ENCODE assay signal across 8 mouse cellular contexts in genomic region chr3:86986490-86986889, GRCm38 (mm10). TPM values are rescaled to one million over a fixed set of nuclear protein-coding genes. Genes with fewer than 3 reads are reported as not detected.
DNase-seq lines count a peak whose midpoint lies in the region; ATAC-seq and TF ChIP-seq lines count a peak whose summit lies in the region.

No protein-coding gene starts in this region.

- intact Hi-C loops in heart, adult 2 months (cut with DNase I): no loop called here

- no peaks in the 10 kb centered on the region for H3K79me2 ChIP-seq in heart, adult 2 months (replicated peaks; ENCODE audit: control insufficient read depth, insufficient read depth, low read length)

- no peak for TF ChIP-seq POLR2A in heart, adult 2 months (IDR thresholded peaks at IDR 0.05; ENCODE audit: insufficient read depth, low read depth, low read length)

- no peak for TF ChIP-seq CTCF in heart, postnatal 0 days (IDR thresholded peaks at IDR 0.05; ENCODE audit: low read depth)
- no peak for TF ChIP-seq CTCF in heart, adult 2 months (IDR thresholded peaks at IDR 0.05)

- peak overlapping the region; percentile 46 for H3K4me3 ChIP-seq in heart, postnatal 0 days (ENCODE audit: low read depth, low read length)
- H3K4me3 ChIP-seq in heart, adult 2 months: no peak overlapping the region
- H3K4me3 ChIP-seq in intestine, embryonic 14.5 days (ENCODE audit: low read depth, low read length): peak overlapping the region; percentile 35
- H3K4me3 ChIP-seq in midbrain, embryonic 11.5 days (ENCODE audit: low read depth, low read length): peak overlapping the region; percentile 30

- no peaks in the 10 kb centered on the region for H3K36me3 ChIP-seq in heart, postnatal 0 days (replicated peaks; ENCODE audit: control insufficient read depth, insufficient read depth, low read length)
- H3K36me3 ChIP-seq in heart, adult 2 months (ENCODE audit: control insufficient read depth, insufficient read depth, low read length): no peaks in the 10 kb centered on the region
- no peaks in the 10 kb centered on the region for H3K36me3 ChIP-seq in intestine, embryonic 14.5 days (ENCODE audit: control insufficient read depth, insufficient read depth, low read length)
- H3K36me3 ChIP-seq in midbrain, embryonic 11.5 days (ENCODE audit: control insufficient read depth, insufficient read depth, low read length): no peaks in the 10 kb centered on the region

- no peaks in the 10 kb centered on the region for H3K9me3 ChIP-seq in heart, postnatal 0 days (replicated peaks; ENCODE audit: control insufficient read depth, low read length)
- H3K9me3 ChIP-seq in intestine, embryonic 14.5 days (ENCODE audit: control insufficient read depth, low read length): no peaks in the 10 kb centered on the region
- no peaks in the 10 kb centered on the region for H3K9me3 ChIP-seq in midbrain, embryonic 11.5 days (ENCODE audit: control insufficient read depth, low read length)

- no peaks in the 10 kb centered on the region for H3K4me1 ChIP-seq in heart, postnatal 0 days (ENCODE audit: control insufficient read depth, insufficient read depth)
- H3K4me1 ChIP-seq in heart, adult 2 months (ENCODE audit: control insufficient read depth, insufficient read depth, low read length): no peaks in the 10 kb centered on the region
- no peaks in the 10 kb centered on the region for H3K4me1 ChIP-seq in intestine, embryonic 14.5 days (replicated peaks; ENCODE audit: control insufficient read depth, insufficient read depth, low read length)
- peaks cover 3% of the 10 kb centered on the region; the same call in 1 of the 2 replicates for H3K4me1 ChIP-seq in midbrain, embryonic 11.5 days (ENCODE audit: control insufficient read depth, insufficient read depth, low read length)

- TF ChIP-seq EP300 in heart, postnatal 0 days (IDR thresholded peaks at IDR 0.05; ENCODE audit: low read depth): no peak
- TF ChIP-seq EP300 in heart, adult 2 months (IDR thresholded peaks at IDR 0.05; ENCODE audit: insufficient read depth, low read depth, low read length): no peak

- peak overlapping the region; percentile 60 for H3K9ac ChIP-seq in heart, postnatal 0 days (replicated peaks; ENCODE audit: low read depth, low read length)
- no peak overlapping the region for H3K9ac ChIP-seq in heart, adult 2 months (ENCODE audit: low read depth, low read length)
- H3K9ac ChIP-seq in intestine, embryonic 14.5 days (ENCODE audit: low read length): peak overlapping the region; percentile 48
- peak overlapping the region; percentile 66 for H3K9ac ChIP-seq in midbrain, embryonic 11.5 days (ENCODE audit: low read length)

- WGBS in heart, postnatal 0 days: 23% methylated on average over 12 of the region's 12 CpGs
- WGBS in heart, adult 2 months: 11% methylated on average over 12 of the region's 12 CpGs
- WGBS in intestine, embryonic 14.5 days: 31% methylated on average over 12 of the region's 12 CpGs
- 11% methylated on average over 12 of the region's 12 CpGs for WGBS in midbrain, embryonic 11.5 days

- no peaks in the 10 kb centered on the region for H3K27me3 ChIP-seq in heart, postnatal 0 days (ENCODE audit: control insufficient read depth, insufficient read depth, low read length)
- H3K27me3 ChIP-seq in heart, adult 2 months (ENCODE audit: control insufficient read depth, insufficient read depth, low read length): no peaks in the 10 kb centered on the region
- no peaks in the 10 kb centered on the region for H3K27me3 ChIP-seq in intestine, embryonic 14.5 days (replicated peaks; ENCODE audit: control insufficient read depth, insufficient read depth, low read length)
- no peaks in the 10 kb centered on the region for H3K27me3 ChIP-seq in midbrain, embryonic 11.5 days (ENCODE audit: control insufficient read depth, insufficient read depth, low read length)

- H3K4me2 ChIP-seq in heart, postnatal 0 days (ENCODE audit: low read depth, low read length): peak overlapping the region; percentile 69
- peak overlapping the region; percentile 46 for H3K4me2 ChIP-seq in intestine, embryonic 14.5 days (ENCODE audit: low read length)
- H3K4me2 ChIP-seq in midbrain, embryonic 11.5 days: peak overlapping the region; percentile 50

- H3K27ac ChIP-seq in heart, postnatal 0 days (ENCODE audit: low read depth): no peak overlapping the region
- no peak overlapping the region for H3K27ac ChIP-seq in heart, adult 2 months
- no peak overlapping the region for H3K27ac ChIP-seq in intestine, embryonic 14.5 days (ENCODE audit: low read depth)
- no peak overlapping the region for H3K27ac ChIP-seq in midbrain, embryonic 11.5 days (ENCODE audit: low read depth, low read length)

- no peak for DNase-seq in heart, postnatal 0 days (ENCODE audit: low spot score)
- DNase-seq in heart, adult 2 months: no peak
- peak; percentile 28 for DNase-seq in embryo, embryonic 9.5 days (ENCODE audit: extremely low spot score)
- DNase-seq in intestine, embryonic 14.5 days (ENCODE audit: low spot score): peak; percentile 66
- DNase-seq in midbrain, embryonic 11.5 days (ENCODE audit: low spot score, missing footprints): peak; percentile 93
- no peak for DNase-seq in adrenal gland, postnatal 10 days
- DNase-seq in cerebellum, adult 8-10 months: no peak
- DNase-seq in cerebellum, adult 11-12 months: no peak

- 0 out of 2 replicates have a peak, but pooled peaks have one; percentile 30 for ATAC-seq in heart, postnatal 0 days (ENCODE audit: insufficient read depth, low read depth)
- peak; percentile 60 for ATAC-seq in intestine, embryonic 14.5 days (replicated peaks; ENCODE audit: low FRiP score, low TSS enrichment, low read depth)
- ATAC-seq in midbrain, embryonic 11.5 days (ENCODE audit: low FRiP score): no peak

RNA-seq across cellular contexts. Expression of gene Cd1d1, which starts 12.8 kb away (rescaled TPM):
- total RNA-seq in heart, postnatal 0 days (2014; rRNA removed; ENCODE audit: low replicate concordance): 43.5 and 50.5 TPM in 2 replicates
- 59.6 and 62.7 TPM in 2 replicates for polyA plus RNA-seq in heart, postnatal 0 days (2015; fragmentation: Nextera tagmentation; extraction: Ambion mirVana)
- 1 to 10 TPM; 2.3 to 3.7 TPM for total RNA-seq in heart, adult 2 months (2021)
- 6.8 and 12.5 TPM in 2 replicates for polyA plus RNA-seq in heart, adult 2 months (2012; rRNA removed)
- polyA plus RNA-seq in intestine, embryonic 14.5 days (2014; fragmentation: Nextera tagmentation; extraction: Ambion mirVana): 40.8 and 42.4 TPM in 2 replicates
- polyA plus RNA-seq in midbrain, embryonic 11.5 days (2014; fragmentation: Nextera tagmentation; extraction: Ambion mirVana): 28.0 and 28.8 TPM in 2 replicates
- 100 to 1,000 TPM in 1 of 2 experiments, 10 to 100 TPM in 1; 88.3 to 121 TPM for total RNA-seq in adrenal gland, postnatal 10 days (2021)

Comparison
In these comparisons a context has a peak if more than half of its experiments do, and no peak if none do; other contexts are left out.
1. DNase-seq: peak in embryo, embryonic 9.5 days (single experiment), intestine, embryonic 14.5 days (single experiment) and midbrain, embryonic 11.5 days (single experiment); none in heart, postnatal 0 days (single experiment), heart, adult 2 months (0 of 2), adrenal gland, postnatal 10 days (single experiment), cerebellum, adult 8-10 months (single experiment) and cerebellum, adult 11-12 months (single experiment).
2. Peak in every context shown above with its lines, with median percentiles within 50 percentile points of each other: H3K4me2 ChIP-seq.